Mouse (Mus musculus): ENCODE data around the gene Miga1. TPM values are rescaled to one million over a fixed set of nuclear protein-coding genes. Genes with fewer than 3 reads are reported as not detected.
"Not testable (repeated sequence)": the region's sequence is repeated elsewhere in the genome, so short reads cannot be mapped to it uniquely, and the experiment has no call there.

The Miga1 gene
- polyA plus RNA-seq, 1 experiment from 2014 or later, result 18.8 TPM

DNA sequence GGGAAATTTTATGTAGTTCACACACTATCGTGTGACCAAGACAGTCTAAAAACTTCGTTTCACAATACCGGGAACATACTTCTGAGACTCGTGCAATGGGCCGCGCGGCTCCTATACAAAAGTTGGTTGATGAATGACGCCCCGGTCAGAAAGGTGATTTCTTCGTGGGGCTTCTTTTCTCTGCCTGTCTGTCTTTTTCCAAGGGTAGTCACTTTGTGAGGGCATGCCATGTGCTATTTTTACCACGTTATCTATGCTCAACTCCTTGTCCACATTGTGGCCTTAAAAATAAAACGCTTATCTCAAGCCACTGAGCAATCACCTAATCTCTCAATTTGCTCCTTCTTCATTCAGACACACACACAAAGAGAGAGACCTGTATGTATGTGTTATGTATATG is 75.4 kb downstream of the Miga1 start:
- peak overlapping the region; percentile 77 for H3K4me2 ChIP-seq
- 24% methylated on average over 12 of the region's 12 CpGs for WGBS
- H3K4me3 ChIP-seq, result peak overlapping the region; percentile 94
- H3K9ac ChIP-seq, result peak overlapping the region; percentile 99
- H3K27ac ChIP-seq (ENCODE audit: poor library complexity, severe bottlenecking), result peak overlapping the region; percentile 100
- no peak for ATAC-seq (ENCODE audit: insufficient number of reproducible peaks, low FRiP score)
- no peaks in the 10 kb centered on the region for H3K9me3 ChIP-seq (replicated peaks)
- H3K36me3 ChIP-seq, result no peaks in the 10 kb centered on the region
- H3K27me3 ChIP-seq (replicated peaks), result no peaks in the 10 kb centered on the region
- peaks cover 47% of the 10 kb centered on the region for H3K4me1 ChIP-seq (replicated peaks)

DNA sequence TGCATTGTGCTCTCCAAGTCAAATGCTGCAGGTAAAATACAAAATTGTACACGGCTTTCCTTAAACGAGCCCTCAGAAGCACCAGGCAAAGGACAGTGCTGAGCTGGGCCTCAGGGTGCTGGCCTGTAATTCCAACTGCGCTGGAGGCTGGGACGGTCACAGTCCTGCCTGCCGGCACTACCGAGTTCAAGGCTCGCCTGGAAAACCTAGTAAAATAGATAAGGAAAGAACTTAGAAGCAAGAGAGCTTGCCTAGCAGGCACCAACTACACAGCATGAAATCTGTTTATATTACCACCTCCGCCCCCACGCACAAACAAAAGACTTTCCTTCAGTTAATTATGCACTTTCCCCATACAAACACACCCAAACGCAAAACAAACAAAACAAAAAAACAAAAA is 75.8 kb downstream of the Miga1 start:
- H3K9ac ChIP-seq, result peak overlapping the region; percentile 99

DNA sequence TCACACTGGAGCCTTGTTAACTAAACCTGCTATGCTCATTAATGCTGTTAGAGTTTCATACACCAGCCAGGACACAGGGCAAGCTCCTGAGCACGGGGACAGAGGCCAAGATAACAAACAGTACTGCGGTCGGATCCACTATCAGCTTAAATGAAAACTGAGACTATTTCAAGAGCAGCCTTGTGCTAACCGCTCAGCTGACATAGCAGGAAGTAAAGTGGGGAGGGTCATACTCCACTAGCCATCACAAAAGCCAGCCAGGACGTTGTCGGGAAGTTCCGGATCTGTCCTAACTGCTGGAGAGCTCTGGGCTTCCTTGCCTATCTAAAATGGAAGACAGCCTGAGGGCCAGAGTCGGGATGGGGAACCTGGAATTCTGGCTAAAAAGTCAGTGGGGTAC is 78.3 kb downstream of the Miga1 start:
- peak overlapping the region; percentile 94 for H3K4me3 ChIP-seq
- no peaks in the 10 kb centered on the region for H3K36me3 ChIP-seq
- peak overlapping the region; percentile 81 for H3K9ac ChIP-seq
- H3K27ac ChIP-seq (ENCODE audit: poor library complexity, severe bottlenecking), result peak overlapping the region; percentile 100
- peaks cover 54% of the 10 kb centered on the region for H3K4me1 ChIP-seq (replicated peaks)
- WGBS, result 3% methylated on average over 8 of the region's 8 CpGs
- peak overlapping the region; percentile 77 for H3K4me2 ChIP-seq
- H3K9me3 ChIP-seq (replicated peaks), result no peaks in the 10 kb centered on the region
- 0 out of 2 replicates have a peak, but pooled peaks have one; percentile 35 for ATAC-seq (ENCODE audit: insufficient number of reproducible peaks, low FRiP score)
- H3K27me3 ChIP-seq (replicated peaks), result no peaks in the 10 kb centered on the region

More for the DNA sequence above, 75.8 kb downstream of the Miga1 start:
- peak overlapping the region; percentile 100 for H3K27ac ChIP-seq (ENCODE audit: poor library complexity, severe bottlenecking)
- H3K9me3 ChIP-seq (replicated peaks), result no peaks in the 10 kb centered on the region
- no peaks in the 10 kb centered on the region for H3K27me3 ChIP-seq (replicated peaks)
- ATAC-seq (ENCODE audit: insufficient number of reproducible peaks, low FRiP score), result no peak
- H3K36me3 ChIP-seq, result no peaks in the 10 kb centered on the region
- peak overlapping the region; percentile 94 for H3K4me3 ChIP-seq
- peak overlapping the region; percentile 77 for H3K4me2 ChIP-seq
- peaks cover 51% of the 10 kb centered on the region for H3K4me1 ChIP-seq (replicated peaks)
- WGBS, result 22% methylated on average over 10 of the region's 10 CpGs

DNA sequence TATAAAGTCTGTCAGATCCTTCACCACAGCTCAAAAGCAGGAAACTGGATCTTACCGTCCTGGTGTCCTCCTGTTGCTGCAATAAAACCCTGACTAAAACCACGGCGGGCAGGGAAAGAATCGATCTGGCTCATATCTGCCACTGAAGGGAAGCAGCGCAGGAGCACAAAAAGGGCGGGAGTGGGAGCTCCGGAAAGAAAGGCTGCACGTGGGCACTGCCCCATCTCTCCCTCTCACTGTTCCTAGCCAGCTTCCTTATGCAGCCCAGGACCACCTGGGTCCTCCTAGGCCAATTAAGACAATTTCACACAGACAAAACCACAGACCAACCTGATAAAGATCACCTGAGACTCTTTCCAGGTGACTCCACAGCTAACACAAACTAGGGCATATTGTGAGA is 78.8 kb downstream of the Miga1 start:
- no peaks in the 10 kb centered on the region for H3K36me3 ChIP-seq
- H3K9me3 ChIP-seq (replicated peaks), result no peaks in the 10 kb centered on the region
- H3K4me3 ChIP-seq, result peak overlapping the region; percentile 94
- ATAC-seq (ENCODE audit: insufficient number of reproducible peaks, low FRiP score), result no peak
- H3K27ac ChIP-seq (ENCODE audit: poor library complexity, severe bottlenecking), result peak overlapping the region; percentile 100
- peak overlapping the region; percentile 81 for H3K9ac ChIP-seq
- H3K4me1 ChIP-seq (replicated peaks), result peaks cover 53% of the 10 kb centered on the region
- H3K4me2 ChIP-seq, result peak overlapping the region; percentile 77
- WGBS, result 21% methylated on average over 8 of the region's 8 CpGs
- H3K27me3 ChIP-seq (replicated peaks), result no peaks in the 10 kb centered on the region

DNA sequence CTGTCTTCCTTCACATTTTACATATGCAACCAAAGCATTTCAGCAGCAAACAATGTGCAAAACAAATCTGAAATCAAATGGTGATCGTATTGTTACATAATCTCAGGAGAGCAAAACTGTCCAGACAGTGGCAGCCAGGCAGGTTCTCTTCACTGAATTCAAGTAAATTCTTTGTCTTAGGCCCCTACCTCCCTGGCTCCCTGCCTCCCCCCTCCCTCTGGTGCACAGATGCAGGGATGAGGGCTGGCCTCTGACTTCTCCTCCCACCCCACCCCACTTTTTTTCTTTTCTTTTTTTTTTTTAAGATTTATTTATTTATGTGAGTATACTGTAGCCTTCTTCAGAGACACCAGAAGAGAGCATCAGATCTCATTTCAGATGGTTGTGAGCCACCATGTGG is 79.8 kb downstream of the Miga1 start:
- peaks cover under 1% of the 10 kb centered on the region; the same call in 1 of the 2 replicates for H3K36me3 ChIP-seq
- WGBS, result 88% methylated on average over 1 of the region's 1 CpGs
- no peaks in the 10 kb centered on the region for H3K9me3 ChIP-seq (replicated peaks)
- ATAC-seq (ENCODE audit: insufficient number of reproducible peaks, low FRiP score), result no peak
- H3K4me1 ChIP-seq (replicated peaks), result peaks cover 47% of the 10 kb centered on the region
- H3K4me3 ChIP-seq, result no peak overlapping the region
- no peaks in the 10 kb centered on the region for H3K27me3 ChIP-seq (replicated peaks)
- peak overlapping the region; percentile 82 for H3K27ac ChIP-seq (ENCODE audit: poor library complexity, severe bottlenecking)
- peak overlapping the region; percentile 2; the same call in 1 of the 2 replicates for H3K9ac ChIP-seq
- H3K4me2 ChIP-seq, result peak overlapping the region; percentile 5

DNA sequence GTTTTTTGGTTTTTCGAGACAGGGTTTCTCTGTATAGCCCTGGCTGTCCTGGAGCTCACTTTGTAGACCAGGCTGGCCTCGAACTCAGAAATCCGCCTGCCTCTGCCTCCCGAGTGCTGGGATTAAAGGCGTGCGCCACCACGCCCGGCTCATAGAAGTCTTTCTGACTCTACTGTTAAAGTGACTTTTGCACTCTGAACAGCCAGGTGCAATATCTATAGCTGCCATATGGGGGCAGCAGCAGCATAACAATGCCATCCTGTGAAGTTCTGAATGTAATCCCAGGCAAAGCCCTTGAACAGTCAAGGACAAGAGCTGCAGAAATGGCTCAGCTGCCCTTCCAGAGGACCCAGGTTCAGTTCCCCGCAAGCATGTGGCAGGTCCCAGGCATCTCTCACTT is 80.8 kb downstream of the Miga1 start:
- 0 out of 2 replicates have a peak overlapping the region, but pooled peaks have one; percentile 13 for H3K4me3 ChIP-seq
- not testable (repeated sequence) for H3K9me3 ChIP-seq (replicated peaks); H3K27me3 ChIP-seq (replicated peaks); H3K36me3 ChIP-seq
- peaks cover 47% of the 10 kb centered on the region for H3K4me1 ChIP-seq (replicated peaks)
- H3K4me2 ChIP-seq, result peak overlapping the region; percentile 5
- 26% methylated on average over 8 of the region's 9 CpGs for WGBS
- H3K27ac ChIP-seq (ENCODE audit: poor library complexity, severe bottlenecking), result peak overlapping the region; percentile 82
- ATAC-seq (ENCODE audit: insufficient number of reproducible peaks, low FRiP score), result 0 out of 2 replicates have a peak, but pooled peaks have one; percentile 50
- peak overlapping the region; percentile 19; the same call in 1 of the 2 replicates for H3K9ac ChIP-seq

DNA sequence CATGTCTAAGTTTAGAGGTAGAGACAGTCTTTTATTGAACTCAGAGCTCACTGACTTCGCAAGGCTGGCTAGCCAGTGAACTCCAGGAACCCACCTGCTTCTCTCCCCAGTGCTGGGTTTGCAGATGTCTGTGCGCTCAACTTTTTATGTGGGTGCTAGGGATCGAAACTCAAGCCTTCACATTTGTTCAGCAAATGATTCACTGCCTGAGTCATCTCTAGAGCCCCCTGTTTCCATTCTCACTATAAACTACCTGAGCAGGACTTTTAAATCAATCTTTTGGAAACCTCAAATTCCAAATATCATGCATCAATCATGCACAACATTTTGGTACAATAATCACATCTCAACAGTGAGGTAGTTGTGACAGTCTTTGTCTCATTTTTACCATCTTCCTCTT is 82.7 kb downstream of the Miga1 start:
- no peaks in the 10 kb centered on the region for H3K9me3 ChIP-seq (replicated peaks)
- H3K36me3 ChIP-seq, result peaks cover 22% of the 10 kb centered on the region
- H3K4me1 ChIP-seq (replicated peaks), result peaks cover 39% of the 10 kb centered on the region
- H3K9ac ChIP-seq, result 0 out of 2 replicates have a peak overlapping the region, but pooled peaks have one; percentile 23
- H3K27ac ChIP-seq (ENCODE audit: poor library complexity, severe bottlenecking), result peak overlapping the region; percentile 34; the same call in 1 of the 2 replicates
- H3K4me3 ChIP-seq, result no peak overlapping the region
- 0 out of 2 replicates have a peak overlapping the region, but pooled peaks have one; percentile 2 for H3K4me2 ChIP-seq
- 82% methylated on average over 3 of the region's 3 CpGs for WGBS
- ATAC-seq (ENCODE audit: insufficient number of reproducible peaks, low FRiP score), result no peak
- no peaks in the 10 kb centered on the region for H3K27me3 ChIP-seq (replicated peaks)

DNA sequence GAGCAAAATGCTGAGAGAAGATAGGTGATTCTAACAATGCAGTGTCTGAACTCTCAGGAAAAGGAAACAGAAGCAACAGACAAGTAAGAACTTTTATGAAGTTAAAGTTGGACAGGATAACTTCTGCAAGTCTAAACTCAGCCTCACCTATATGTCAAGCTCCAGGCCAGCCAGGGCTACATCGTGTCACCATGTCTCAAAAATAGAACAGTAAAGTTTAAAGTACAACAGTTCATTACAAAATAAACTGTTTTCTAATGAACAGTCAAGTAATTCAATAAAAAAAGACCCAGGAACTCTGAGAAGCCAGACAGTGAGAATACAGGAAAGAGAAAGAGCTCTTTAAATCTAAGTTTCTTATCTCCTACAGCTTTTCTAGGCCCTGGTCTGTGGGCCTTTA is 89.7 kb downstream of the Miga1 start:
- H3K9me3 ChIP-seq (replicated peaks), result no peaks in the 10 kb centered on the region
- H3K27me3 ChIP-seq (replicated peaks), result no peaks in the 10 kb centered on the region
- peaks cover 57% of the 10 kb centered on the region for H3K36me3 ChIP-seq
- H3K27ac ChIP-seq (ENCODE audit: poor library complexity, severe bottlenecking), result no peak overlapping the region
- H3K4me3 ChIP-seq, result no peak overlapping the region
- no peak overlapping the region for H3K9ac ChIP-seq
- no peaks in the 10 kb centered on the region; the same call in 1 of the 2 replicates for H3K4me1 ChIP-seq (replicated peaks)
- 80% methylated on average over 1 of the region's 1 CpGs for WGBS
- no peak overlapping the region for H3K4me2 ChIP-seq
- ATAC-seq (ENCODE audit: insufficient number of reproducible peaks, low FRiP score), result no peak

DNA sequence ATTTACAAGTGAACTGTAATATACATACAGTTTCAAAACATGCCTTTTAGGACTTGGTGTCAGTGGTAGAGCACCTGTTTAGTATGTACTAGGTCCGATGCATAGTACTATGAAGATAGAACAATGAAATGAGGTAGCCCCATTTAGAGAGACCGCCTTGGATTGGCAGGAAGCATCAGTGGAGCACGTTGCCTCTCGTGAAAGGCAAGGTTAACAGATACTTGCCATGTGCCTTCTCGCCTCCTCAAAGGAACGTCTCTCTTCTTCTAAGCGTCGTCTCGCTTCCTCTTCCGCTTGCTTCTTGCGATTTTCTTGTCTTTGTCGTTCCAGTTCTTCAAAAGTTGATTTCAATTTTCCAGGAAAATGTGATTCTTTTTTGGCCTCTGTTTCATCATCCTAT is 92.5 kb downstream of the Miga1 start:
- Histone ChIP-seq H3K36me3 (peaks cover 49% of the 10 kb centered on the region), H3K4me2 (no peak overlapping the region), H3K9ac (no peak overlapping the region), H3K4me1 (replicated peaks) (no peaks in the 10 kb centered on the region), H3K27ac (ENCODE audit: poor library complexity, severe bottlenecking) (no peak overlapping the region), H3K27me3 (replicated peaks) (no peaks in the 10 kb centered on the region), H3K4me3 (no peak overlapping the region), H3K9me3 (replicated peaks) (no peaks in the 10 kb centered on the region)
- 81% methylated on average over 12 of the region's 12 CpGs for WGBS
- no peak for ATAC-seq (ENCODE audit: insufficient number of reproducible peaks, low FRiP score)

DNA sequence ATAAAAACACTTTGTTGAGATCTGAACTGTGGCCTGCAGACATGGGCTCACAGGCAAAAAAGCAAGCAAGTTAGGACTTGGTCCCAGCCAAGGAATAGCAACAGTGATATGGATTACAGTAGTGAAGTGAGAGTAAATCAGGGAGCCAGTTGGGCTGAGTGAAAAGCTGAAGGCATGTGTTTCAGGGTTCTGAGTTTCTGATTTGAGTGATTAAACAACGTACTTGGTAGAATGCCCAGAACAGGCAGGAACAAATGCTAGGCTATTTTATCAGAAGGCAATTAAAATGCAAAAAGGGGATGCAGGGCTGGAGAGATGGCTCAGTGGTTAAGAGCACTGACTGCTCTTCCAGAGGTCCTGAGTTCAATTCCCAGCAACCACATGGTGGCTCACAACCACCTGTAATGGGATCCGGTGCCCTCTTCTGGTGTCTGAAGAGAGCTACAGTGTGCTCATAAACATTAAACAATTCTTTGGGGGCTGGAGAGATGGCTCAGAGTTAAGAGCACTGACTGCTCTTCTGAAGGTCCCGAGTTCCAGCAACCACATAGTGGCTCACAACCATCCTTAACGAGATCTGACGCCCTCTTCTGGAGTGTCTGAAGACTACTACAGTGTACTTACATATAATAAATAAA is 94.8 kb downstream of the Miga1 start:
- Histone ChIP-seq H3K9ac (no peak overlapping the region), H3K36me3 (peaks cover 58% of the 10 kb centered on the region), H3K4me3 (no peak overlapping the region), H3K9me3 (replicated peaks) (no peaks in the 10 kb centered on the region), H3K27me3 (replicated peaks) (no peaks in the 10 kb centered on the region), H3K27ac (ENCODE audit: poor library complexity, severe bottlenecking) (no peak overlapping the region), H3K4me1 (replicated peaks) (no peaks in the 10 kb centered on the region), H3K4me2 (no peak overlapping the region)
- 70% methylated on average over 5 of the region's 5 CpGs for WGBS
- no peak for ATAC-seq (ENCODE audit: insufficient number of reproducible peaks, low FRiP score)

DNA sequence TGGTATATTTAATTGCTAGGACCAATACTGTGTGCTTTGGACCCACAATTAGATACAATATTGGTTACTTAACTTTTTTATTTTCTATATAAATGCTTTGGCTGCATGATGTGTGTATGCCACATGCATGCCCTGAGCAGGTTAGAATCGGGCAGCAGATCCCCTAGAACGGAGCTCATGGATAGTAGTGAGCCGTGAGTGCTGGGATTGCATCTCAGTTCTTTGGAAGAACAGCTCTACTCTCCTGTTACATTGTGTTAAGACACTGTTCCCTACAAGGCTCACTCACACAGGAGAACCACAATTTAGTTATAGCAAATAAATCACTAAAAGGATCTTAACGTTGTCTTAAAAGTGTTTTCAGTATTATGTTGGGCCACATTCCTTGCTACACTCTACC is 96.9 kb downstream of the Miga1 start:
- WGBS, result 78% methylated on average over 4 of the region's 4 CpGs
- Histone ChIP-seq H3K36me3 (peaks cover 59% of the 10 kb centered on the region), H3K4me3 (no peak overlapping the region), H3K27me3 (replicated peaks) (no peaks in the 10 kb centered on the region), H3K27ac (ENCODE audit: poor library complexity, severe bottlenecking) (no peak overlapping the region), H3K4me1 (replicated peaks) (no peaks in the 10 kb centered on the region), H3K9ac (no peak overlapping the region), H3K4me2 (no peak overlapping the region), H3K9me3 (replicated peaks) (no peaks in the 10 kb centered on the region)
- no peak for ATAC-seq (ENCODE audit: insufficient number of reproducible peaks, low FRiP score)

DNA sequence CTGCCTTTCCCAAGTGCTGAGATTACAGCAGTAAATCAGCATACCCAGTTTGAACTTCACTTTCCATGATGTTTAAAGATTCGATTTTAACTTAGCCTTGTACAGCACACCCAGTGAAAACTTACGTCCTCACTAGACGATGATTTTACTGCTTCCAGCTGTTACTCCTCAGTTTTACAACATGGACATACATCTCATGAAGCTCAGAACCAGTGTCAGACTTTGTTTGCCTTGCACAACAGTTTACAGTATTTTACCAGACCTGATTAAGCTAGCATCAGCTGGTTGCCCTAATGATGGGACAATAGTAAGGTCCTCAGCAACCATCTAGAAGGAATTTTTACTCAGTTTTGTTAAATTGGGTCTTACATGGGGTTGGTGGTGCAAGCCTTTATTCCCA is 99.1 kb downstream of the Miga1 start:
- ATAC-seq (ENCODE audit: insufficient number of reproducible peaks, low FRiP score), result no peak
- no peaks in the 10 kb centered on the region for H3K27me3 ChIP-seq (replicated peaks)
- H3K9me3 ChIP-seq (replicated peaks), result no peaks in the 10 kb centered on the region
- H3K4me3 ChIP-seq, result no peak overlapping the region
- H3K4me2 ChIP-seq, result no peak overlapping the region
- H3K4me1 ChIP-seq (replicated peaks), result no peaks in the 10 kb centered on the region
- H3K27ac ChIP-seq (ENCODE audit: poor library complexity, severe bottlenecking), result no peak overlapping the region
- no peak overlapping the region for H3K9ac ChIP-seq
- peaks cover 53% of the 10 kb centered on the region for H3K36me3 ChIP-seq
- WGBS, result 83% methylated on average over 3 of the region's 3 CpGs

Data from heart, embryonic 12.5 days (tissue).